7 mouse cellular contexts compared by ENCODE assay signal in the genomic region with DNA sequence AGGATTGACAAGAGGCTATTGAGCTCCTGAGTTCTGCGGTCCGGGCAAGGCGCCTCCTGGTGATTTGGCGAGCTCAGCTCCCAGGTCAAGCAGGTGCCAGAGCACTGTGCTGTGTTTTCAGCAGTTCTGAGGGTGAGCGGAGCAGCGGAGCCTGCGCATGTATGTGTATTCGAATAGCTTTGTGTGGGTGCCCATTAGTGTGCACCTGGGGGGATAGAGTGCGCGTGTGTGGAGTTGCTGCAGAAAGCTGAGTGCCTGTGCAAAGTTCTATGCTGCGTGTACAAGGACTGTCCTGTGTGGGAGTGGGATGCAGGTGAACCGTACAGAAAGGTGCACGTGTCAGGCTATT. TPM values are rescaled to one million over a fixed set of nuclear protein-coding genes. Genes with fewer than 3 reads are reported as not detected.
A peak's percentile ranks its signal among the peaks of the same experiment; 100 is the strongest.
DNase-seq lines count a peak whose midpoint lies in the region; ATAC-seq and TF ChIP-seq lines count a peak whose summit lies in the region.

A gene (plus strand): TSS at position 73 of the 349 bp plus-strand sequence.

- peak within 1 kb of the TSS; percentile 62 for H3K4me2 ChIP-seq in lung, embryonic 14.5 days
- peak within 1 kb of the TSS; percentile 56 for H3K4me2 ChIP-seq in embryonic facial prominence, embryonic 14.5 days (ENCODE audit: low read depth, low read length)
- peak within 1 kb of the TSS; percentile 58 for H3K4me2 ChIP-seq in intestine, embryonic 14.5 days (ENCODE audit: low read length)
- peak within 1 kb of the TSS; percentile 68 for H3K4me2 ChIP-seq in neural tube, embryonic 13.5 days

- 15% methylated on average over 13 of the region's 13 CpGs for WGBS in lung, embryonic 14.5 days
- 13% methylated on average over 13 of the region's 13 CpGs for WGBS in embryonic facial prominence, embryonic 14.5 days
- WGBS in intestine, embryonic 14.5 days, result 16% methylated on average over 13 of the region's 13 CpGs
- WGBS in neural tube, embryonic 13.5 days, result 17% methylated on average over 13 of the region's 13 CpGs

- no peak within 1 kb of the TSS for H3K9ac ChIP-seq in lung, embryonic 14.5 days
- peak within 1 kb of the TSS; percentile 30; the same call in 1 of the 2 replicates for H3K9ac ChIP-seq in embryonic facial prominence, embryonic 14.5 days (ENCODE audit: low read depth, low read length)
- H3K9ac ChIP-seq in intestine, embryonic 14.5 days (ENCODE audit: low read length), result no peak within 1 kb of the TSS
- H3K9ac ChIP-seq in neural tube, embryonic 13.5 days, result peak within 1 kb of the TSS; percentile 65

- no peaks in the 10 kb centered on the region for H3K4me1 ChIP-seq in lung, embryonic 14.5 days (ENCODE audit: insufficient read depth)
- peaks cover 3% of the 10 kb centered on the region; the same call in 1 of the 2 replicates for H3K4me1 ChIP-seq in embryonic facial prominence, embryonic 14.5 days (ENCODE audit: control insufficient read depth, insufficient read depth, low read length)
- H3K4me1 ChIP-seq in intestine, embryonic 14.5 days (replicated peaks; ENCODE audit: control insufficient read depth, insufficient read depth, low read length), result 0 out of 2 replicates have a peak, but pooled peaks cover 8% of the 10 kb centered on the region
- peaks cover 19% of the 10 kb centered on the region for H3K4me1 ChIP-seq in neural tube, embryonic 13.5 days (replicated peaks)

- no peaks in the 10 kb centered on the region for H3K36me3 ChIP-seq in lung, embryonic 14.5 days (ENCODE audit: insufficient read depth)
- no peaks in the 10 kb centered on the region for H3K36me3 ChIP-seq in embryonic facial prominence, embryonic 14.5 days (ENCODE audit: control insufficient read depth, insufficient read depth, low read length)
- H3K36me3 ChIP-seq in intestine, embryonic 14.5 days (ENCODE audit: control insufficient read depth, insufficient read depth, low read length), result no peaks in the 10 kb centered on the region
- H3K36me3 ChIP-seq in neural tube, embryonic 13.5 days, result no peaks in the 10 kb centered on the region

- no peak for TF ChIP-seq CTCF in lung, embryonic 14.5 days (IDR thresholded peaks at IDR 0.05; ENCODE audit: low read depth)

- no peak for DNase-seq in lung, embryonic 14.5 days
- no peak for DNase-seq in lung, postnatal 25 days (ENCODE audit: low spot score)
- no peak for DNase-seq in embryonic facial prominence, embryonic 14.5 days (ENCODE audit: low spot score)
- DNase-seq in intestine, embryonic 14.5 days (ENCODE audit: low spot score), result no peak
- DNase-seq in T-cell, adult 2 months (ENCODE audit: low spot score), result no peak
- no peak for DNase-seq in left cerebral cortex, adult 18-20 months (ENCODE audit: low spot score in 2 of 2)

- ATAC-seq in lung, embryonic 14.5 days (ENCODE audit: insufficient read depth), result no peak
- ATAC-seq in embryonic facial prominence, embryonic 14.5 days (ENCODE audit: low read depth), result peak; percentile 35
- no peak; the same call in 1 of the 2 replicates for ATAC-seq in intestine, embryonic 14.5 days (replicated peaks; ENCODE audit: low FRiP score, low TSS enrichment, low read depth)
- peak; percentile 33 for ATAC-seq in neural tube, embryonic 13.5 days (ENCODE audit: low read depth)

- H3K9me3 ChIP-seq in lung, embryonic 14.5 days (ENCODE audit: low read depth, low read length), result no peaks in the 10 kb centered on the region
- no peaks in the 10 kb centered on the region for H3K9me3 ChIP-seq in embryonic facial prominence, embryonic 14.5 days (ENCODE audit: control insufficient read depth, low read length)
- no peaks in the 10 kb centered on the region for H3K9me3 ChIP-seq in intestine, embryonic 14.5 days (ENCODE audit: control insufficient read depth, low read length)
- no peaks in the 10 kb centered on the region for H3K9me3 ChIP-seq in neural tube, embryonic 13.5 days

- no peak within 1 kb of the TSS for H3K27ac ChIP-seq in lung, embryonic 14.5 days (ENCODE audit: low read depth)
- no peak within 1 kb of the TSS for H3K27ac ChIP-seq in embryonic facial prominence, embryonic 14.5 days (replicated peaks; ENCODE audit: low read depth, low read length)
- H3K27ac ChIP-seq in intestine, embryonic 14.5 days (ENCODE audit: low read depth), result no peak within 1 kb of the TSS
- no peak within 1 kb of the TSS for H3K27ac ChIP-seq in neural tube, embryonic 13.5 days (replicated peaks)

- peak within 1 kb of the TSS; percentile 27 for H3K4me3 ChIP-seq in lung, embryonic 14.5 days (ENCODE audit: low read depth, low read length)
- peak within 1 kb of the TSS; percentile 30 for H3K4me3 ChIP-seq in embryonic facial prominence, embryonic 14.5 days (ENCODE audit: low read depth, low read length)
- H3K4me3 ChIP-seq in intestine, embryonic 14.5 days (ENCODE audit: low read depth, low read length), result peak within 1 kb of the TSS; percentile 28
- H3K4me3 ChIP-seq in neural tube, embryonic 13.5 days, result peak within 1 kb of the TSS; percentile 41

- H3K27me3 ChIP-seq in lung, embryonic 14.5 days (ENCODE audit: insufficient read depth, low read length), result peaks cover 10% of the 10 kb centered on the region
- peaks cover 5% of the 10 kb centered on the region for H3K27me3 ChIP-seq in embryonic facial prominence, embryonic 14.5 days (replicated peaks; ENCODE audit: control insufficient read depth, insufficient read depth, low read length)
- H3K27me3 ChIP-seq in intestine, embryonic 14.5 days (replicated peaks; ENCODE audit: control insufficient read depth, insufficient read depth, low read length), result 0 out of 2 replicates have a peak, but pooled peaks cover 4% of the 10 kb centered on the region
- H3K27me3 ChIP-seq in neural tube, embryonic 13.5 days, result peaks cover 49% of the 10 kb centered on the region

RNA-seq across cellular contexts. Expression of the gene that starts here (rescaled TPM):
- polyA plus RNA-seq in lung, embryonic 14.5 days (2014; fragmentation: Nextera tagmentation; extraction: Ambion mirVana), result 0.49 and 0.86 TPM in 2 replicates
- 0.22 and 0.36 TPM in 2 replicates for polyA plus RNA-seq in embryonic facial prominence, embryonic 14.5 days (2014; fragmentation: Nextera tagmentation; extraction: Ambion mirVana)
- polyA plus RNA-seq in intestine, embryonic 14.5 days (2014; fragmentation: Nextera tagmentation; extraction: Ambion mirVana), result 0.05 and 0.11 TPM in 2 replicates
- polyA plus RNA-seq in neural tube, embryonic 13.5 days (2015; fragmentation: Nextera tagmentation; extraction: Ambion mirVana), result 0.54 and 0.63 TPM in 2 replicates
- 1 to 10 TPM; 5.1 to 6.8 TPM for total RNA-seq in left cerebral cortex, adult 18-20 months (2021)

Comparison
In these comparisons a context has a peak if more than half of its experiments do, and no peak if none do; other contexts are left out.
1. Peak in ATAC-seq, H3K4me3 ChIP-seq, H3K9ac ChIP-seq and H3K4me2 ChIP-seq in embryonic facial prominence, embryonic 14.5 days; RNA of the gene not detected or under 1 TPM.
2. Peak in ATAC-seq, H3K4me3 ChIP-seq, H3K9ac ChIP-seq and H3K4me2 ChIP-seq in neural tube, embryonic 13.5 days; RNA of the gene not detected or under 1 TPM.